Mouse (Mus musculus): Measurements from ENCODE around the gene Col9a2. TPM values are rescaled to one million over a fixed set of nuclear protein-coding genes. Genes with fewer than 3 reads are reported as not detected.

Col9a2 gene
- polyA plus RNA-seq, 2 experiments, result 83.8 to 256 TPM

DNA sequence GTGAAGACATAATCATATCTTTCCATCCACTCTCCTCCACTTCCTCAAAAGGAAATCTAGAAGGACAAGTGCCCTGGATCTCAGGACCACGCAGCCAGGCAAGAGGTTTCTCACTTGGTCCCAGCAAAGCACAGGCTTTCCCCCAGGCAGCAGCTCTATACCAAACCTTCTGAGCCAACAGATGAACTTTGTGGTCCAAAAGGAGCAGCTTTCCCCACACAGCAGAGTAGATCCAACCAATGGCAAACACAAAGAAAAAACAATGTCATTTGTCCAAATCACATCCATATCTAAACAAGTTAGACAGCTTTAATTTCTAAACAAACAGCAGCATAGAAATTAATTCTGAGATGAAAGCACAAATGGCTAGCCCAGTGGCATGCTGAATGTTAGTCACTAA, 37.5 kb upstream of the Col9a2 start:
- H3K9ac ChIP-seq (ENCODE audit: low read depth, low read length, severe bottlenecking), result no peak overlapping the region
- H3K4me2 ChIP-seq (replicated peaks; ENCODE audit: low read depth, low read length, severe bottlenecking), result no peak overlapping the region
- TF ChIP-seq POLR2A (IDR thresholded peaks at IDR 0.05; ENCODE audit: borderline replicate concordance, extremely low read depth, insufficient read depth, insufficient read length), result no peak

DNA sequence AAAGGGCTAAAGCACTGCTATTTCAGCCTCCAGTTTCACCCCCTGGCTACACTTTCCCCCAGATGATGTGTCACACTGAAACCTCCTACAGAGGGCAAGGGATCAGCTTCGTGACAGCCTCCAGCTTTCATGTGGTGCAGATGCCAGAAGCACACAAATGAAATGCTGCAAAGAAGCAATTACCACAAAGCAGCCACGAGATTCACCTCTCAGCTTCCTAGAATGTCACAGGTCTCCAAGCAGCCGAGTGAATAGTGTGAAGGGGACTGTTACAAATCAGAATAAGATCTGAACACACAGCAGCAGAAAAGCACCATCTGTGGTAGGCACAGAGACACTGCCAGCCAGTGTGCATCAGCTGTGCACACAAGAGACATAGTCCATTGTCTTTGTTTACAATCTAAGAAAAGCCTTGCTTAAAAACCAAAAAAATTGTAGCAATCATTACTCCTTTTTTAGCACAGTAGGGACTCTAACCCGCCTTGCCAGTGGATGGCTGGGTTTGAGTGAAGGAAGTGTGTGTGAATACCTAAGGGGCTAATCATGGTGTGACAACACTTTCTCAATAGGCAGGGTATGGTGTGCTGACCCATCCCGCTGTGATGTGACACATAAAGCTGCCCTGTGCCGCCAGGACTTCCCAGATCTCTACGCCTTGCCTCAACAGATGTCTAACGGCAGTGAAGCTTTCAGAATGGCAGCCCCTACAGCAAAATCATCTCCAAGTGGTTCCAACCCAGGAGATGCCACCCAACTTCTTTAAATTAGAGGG, 36.6 kb upstream of the Col9a2 start:
- H3K27me3 ChIP-seq (ENCODE audit: control insufficient read depth, insufficient read depth, low read length), result no peaks in the 10 kb centered on the region
- TF ChIP-seq POLR2A (IDR thresholded peaks at IDR 0.05; ENCODE audit: borderline replicate concordance, extremely low read depth, insufficient read depth, insufficient read length), result no peak
- H3K9me3 ChIP-seq (ENCODE audit: control insufficient read depth, low read length), result no peaks in the 10 kb centered on the region
- no peak overlapping the region for H3K9ac ChIP-seq (ENCODE audit: low read depth, low read length, severe bottlenecking)
- no peak overlapping the region for H3K4me3 ChIP-seq (replicated peaks; ENCODE audit: low read length)
- no peaks in the 10 kb centered on the region for H3K36me3 ChIP-seq (ENCODE audit: control insufficient read depth, insufficient read depth, low read length)
- ATAC-seq (ENCODE audit: low FRiP score, low read depth) (no peak), DNase-seq (ENCODE audit: low spot score) (no peak)
- H3K4me1 ChIP-seq (ENCODE audit: control insufficient read depth, insufficient read depth, low read length), result peaks cover 23% of the 10 kb centered on the region
- WGBS, result 25% methylated on average over 8 of the region's 8 CpGs
- no peak overlapping the region for H3K27ac ChIP-seq (replicated peaks; ENCODE audit: low read depth, low read length)
- 0 out of 2 replicates have a peak overlapping the region, but pooled peaks have one; percentile 3 for H3K4me2 ChIP-seq (replicated peaks; ENCODE audit: low read depth, low read length, severe bottlenecking)

More for the DNA sequence above, 37.5 kb upstream of the Col9a2 start:
- H3K36me3 ChIP-seq (ENCODE audit: control insufficient read depth, insufficient read depth, low read length), result no peaks in the 10 kb centered on the region
- H3K27ac ChIP-seq (replicated peaks; ENCODE audit: low read depth, low read length), result no peak overlapping the region
- 59% methylated on average over 1 of the region's 1 CpGs for WGBS
- ATAC-seq (ENCODE audit: low FRiP score, low read depth), result no peak
- H3K27me3 ChIP-seq (ENCODE audit: control insufficient read depth, insufficient read depth, low read length), result no peaks in the 10 kb centered on the region
- H3K4me1 ChIP-seq (ENCODE audit: control insufficient read depth, insufficient read depth, low read length), result peaks cover 20% of the 10 kb centered on the region
- no peak overlapping the region for H3K4me3 ChIP-seq (replicated peaks; ENCODE audit: low read length)
- no peaks in the 10 kb centered on the region for H3K9me3 ChIP-seq (ENCODE audit: control insufficient read depth, low read length)
- no peak for DNase-seq (ENCODE audit: low spot score)

DNA sequence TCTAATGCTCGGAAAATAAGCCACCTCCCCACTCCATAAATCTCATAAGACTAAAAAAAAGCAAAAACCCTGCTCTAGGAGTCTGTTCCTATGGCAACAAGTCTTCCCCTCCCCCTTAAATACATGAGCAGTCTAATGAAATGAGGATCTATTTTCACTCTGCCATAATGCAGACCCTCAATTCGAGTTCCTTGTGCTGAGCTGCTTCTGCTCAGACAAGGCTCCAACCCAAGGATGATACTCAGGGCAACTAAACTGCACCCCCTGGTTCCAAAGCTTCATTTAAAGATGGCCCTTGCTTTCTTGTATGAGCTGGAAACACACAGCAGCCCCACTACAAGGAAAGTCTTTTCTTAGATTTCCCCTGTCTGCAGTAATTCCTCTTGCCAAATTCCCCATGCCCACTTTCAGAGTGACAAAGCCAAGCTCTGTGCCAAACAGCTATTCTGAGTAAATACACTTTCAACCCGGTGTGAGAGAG, 35.5 kb upstream of the Col9a2 start:
- peak overlapping the region; percentile 24 for H3K4me2 ChIP-seq (replicated peaks; ENCODE audit: low read depth, low read length, severe bottlenecking)
- H3K27ac ChIP-seq (replicated peaks; ENCODE audit: low read depth, low read length), result peak overlapping the region; percentile 69
- no peaks in the 10 kb centered on the region for H3K36me3 ChIP-seq (ENCODE audit: control insufficient read depth, insufficient read depth, low read length)
- no peaks in the 10 kb centered on the region for H3K27me3 ChIP-seq (ENCODE audit: control insufficient read depth, insufficient read depth, low read length)
- WGBS, result 18% methylated on average over 3 of the region's 3 CpGs
- DNase-seq (ENCODE audit: low spot score), result peak; percentile 47
- ATAC-seq (ENCODE audit: low FRiP score, low read depth), result peak; percentile 75
- H3K4me1 ChIP-seq (ENCODE audit: control insufficient read depth, insufficient read depth, low read length), result peaks cover 23% of the 10 kb centered on the region
- H3K9ac ChIP-seq (ENCODE audit: low read depth, low read length, severe bottlenecking), result no peak overlapping the region
- TF ChIP-seq POLR2A (IDR thresholded peaks at IDR 0.05; ENCODE audit: borderline replicate concordance, extremely low read depth, insufficient read depth, insufficient read length), result no peak
- no peaks in the 10 kb centered on the region for H3K9me3 ChIP-seq (ENCODE audit: control insufficient read depth, low read length)
- H3K4me3 ChIP-seq (replicated peaks; ENCODE audit: low read length), result no peak overlapping the region

DNA sequence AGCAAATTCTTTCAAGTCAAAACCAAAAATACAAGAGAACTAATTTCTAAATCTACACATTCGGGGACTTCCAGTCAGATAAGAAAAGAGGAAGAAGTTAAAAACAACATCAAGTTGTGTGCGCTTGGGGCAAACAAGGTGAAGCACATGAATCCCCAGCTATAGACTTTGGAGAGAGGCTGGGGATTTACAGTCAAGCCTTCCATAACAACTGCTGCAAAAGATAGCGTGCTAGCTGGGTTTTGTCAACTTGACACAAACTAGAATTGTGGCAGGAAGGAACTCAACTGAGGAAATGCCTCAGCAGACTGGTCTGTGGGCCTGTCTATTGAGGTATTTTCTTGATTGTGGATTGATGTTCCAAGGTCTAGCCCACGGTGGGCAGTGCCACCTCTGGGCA, 34.5 kb upstream of the Col9a2 start:
- ATAC-seq (ENCODE audit: low FRiP score, low read depth), result no peak
- no peak for DNase-seq (ENCODE audit: low spot score)
- H3K4me1 ChIP-seq (ENCODE audit: control insufficient read depth, insufficient read depth, low read length), result peaks cover 26% of the 10 kb centered on the region
- H3K9me3 ChIP-seq (ENCODE audit: control insufficient read depth, low read length), result no peaks in the 10 kb centered on the region
- TF ChIP-seq POLR2A (IDR thresholded peaks at IDR 0.05; ENCODE audit: borderline replicate concordance, extremely low read depth, insufficient read depth, insufficient read length), result no peak
- no peak overlapping the region for H3K4me3 ChIP-seq (replicated peaks; ENCODE audit: low read length)
- no peaks in the 10 kb centered on the region for H3K36me3 ChIP-seq (ENCODE audit: control insufficient read depth, insufficient read depth, low read length)
- H3K9ac ChIP-seq (ENCODE audit: low read depth, low read length, severe bottlenecking), result no peak overlapping the region
- WGBS, result 70% methylated on average over 4 of the region's 4 CpGs
- no peak overlapping the region for H3K27ac ChIP-seq (replicated peaks; ENCODE audit: low read depth, low read length)
- no peaks in the 10 kb centered on the region for H3K27me3 ChIP-seq (ENCODE audit: control insufficient read depth, insufficient read depth, low read length)
- H3K4me2 ChIP-seq (replicated peaks; ENCODE audit: low read depth, low read length, severe bottlenecking), result no peak overlapping the region

DNA sequence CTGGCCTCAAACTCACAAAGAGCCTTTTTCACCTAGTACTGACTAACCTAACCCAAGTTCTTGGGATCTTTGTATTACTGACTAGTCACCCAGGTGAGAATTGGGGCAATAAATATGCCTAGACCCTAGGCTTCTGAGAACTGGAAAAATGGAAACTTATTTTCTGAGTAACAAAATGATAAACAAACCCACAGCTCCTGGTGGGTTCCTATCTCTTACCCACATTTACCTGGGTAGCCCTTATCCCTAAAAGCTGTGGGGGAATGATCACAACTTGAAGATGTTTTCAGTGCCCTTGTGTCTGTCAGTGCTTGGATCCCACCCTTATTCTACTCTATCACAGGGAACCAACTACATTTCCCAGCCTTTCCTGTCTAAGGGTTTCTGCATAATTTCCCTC, 32.2 kb upstream of the Col9a2 start:
- DNase-seq (ENCODE audit: low spot score) (no peak), ATAC-seq (ENCODE audit: low FRiP score, low read depth) (no peak)
- H3K4me2 ChIP-seq (replicated peaks; ENCODE audit: low read depth, low read length, severe bottlenecking), result no peak overlapping the region
- H3K9ac ChIP-seq (ENCODE audit: low read depth, low read length, severe bottlenecking), result no peak overlapping the region
- no peak overlapping the region for H3K27ac ChIP-seq (replicated peaks; ENCODE audit: low read depth, low read length)
- no peaks in the 10 kb centered on the region for H3K27me3 ChIP-seq (ENCODE audit: control insufficient read depth, insufficient read depth, low read length)
- no peaks in the 10 kb centered on the region for H3K9me3 ChIP-seq (ENCODE audit: control insufficient read depth, low read length)
- H3K4me1 ChIP-seq (ENCODE audit: control insufficient read depth, insufficient read depth, low read length), result peaks cover 34% of the 10 kb centered on the region
- H3K36me3 ChIP-seq (ENCODE audit: control insufficient read depth, insufficient read depth, low read length), result no peaks in the 10 kb centered on the region
- H3K4me3 ChIP-seq (replicated peaks; ENCODE audit: low read length), result no peak overlapping the region
- no peak for TF ChIP-seq POLR2A (IDR thresholded peaks at IDR 0.05; ENCODE audit: borderline replicate concordance, extremely low read depth, insufficient read depth, insufficient read length)
